Mouse (Mus musculus) intestine, postnatal 0 days (tissue): Measurements from ENCODE around the gene Kdelr3. TPM values are rescaled to one million over a fixed set of nuclear protein-coding genes. Genes with fewer than 3 reads are reported as not detected.
A peak's percentile ranks its signal among the peaks of the same experiment; 100 is the strongest.

Experiments
- ATAC-seq: fragments of 200-750 bp; cut with Nextera tagmentation; 2 replicates; pipeline ENCODE4 v1.8.0; 2017; ENCODE audit warnings: mild to moderate bottlenecking, moderate TSS enrichment, moderate library complexity
- H3K27ac ChIP-seq: fragments of 300-500 bp; sonication (generic); 2 replicates; pipeline ENCODE4 v1.5.1; 2014; ENCODE audit warnings: mild to moderate bottlenecking, low read depth, low read length, moderate library complexity
- H3K27me3 ChIP-seq: fragments of 300-500 bp; sonication (generic); replicated peaks from 2 replicates; pipeline ENCODE4 v1.6.1; 2014; ENCODE audit warnings: low read length, mixed read lengths; ENCODE audit not compliant: control insufficient read depth, insufficient read depth
- H3K36me3 ChIP-seq: fragments of 300-500 bp; sonication (generic); 2 replicates; pipeline ENCODE4 v1.6.1; 2014; ENCODE audit warnings: mild to moderate bottlenecking, moderate library complexity; ENCODE audit not compliant: control insufficient read depth, insufficient read depth
- H3K4me1 ChIP-seq: fragments of 300-500 bp; sonication (generic); replicated peaks from 2 replicates; pipeline ENCODE4 v1.6.1; 2014; ENCODE audit warnings: antibody characterized with exemption, low read length, mixed read lengths; ENCODE audit not compliant: control insufficient read depth, insufficient read depth
- H3K4me2 ChIP-seq: fragments of 300-500 bp; sonication (generic); replicated peaks from 2 replicates; pipeline ENCODE4 v1.6.1; 2014; ENCODE audit warnings: low read depth, mild to moderate bottlenecking, moderate library complexity
- H3K4me3 ChIP-seq: fragments of 300-500 bp; sonication (generic); 2 replicates; pipeline ENCODE4 v1.5.1; 2014; ENCODE audit warnings: low read depth, low read length
- H3K9ac ChIP-seq: fragments of 300-500 bp; sonication (generic); 2 replicates; pipeline ENCODE4 v1.6.1; 2014; ENCODE audit warnings: mild to moderate bottlenecking, low read depth, low read length
- H3K9me3 ChIP-seq: fragments of 300-500 bp; sonication (generic); 2 replicates; pipeline ENCODE4 v1.6.1; 2016; ENCODE audit warnings: mixed run types; ENCODE audit not compliant: control insufficient read depth
- CTCF ChIP-seq: sonication (generic); IDR thresholded peaks from 2 replicates; pipeline ENCODE4 v1.5.1; 2016; ENCODE audit warnings: low read depth, mild to moderate bottlenecking, control low read depth, antibody characterized with exemption, moderate library complexity
- WGBS: fragments of 180-500 bp; shearing (Covaris S2); extraction: QIAGEN DNeasy Blood & Tissue Kit; methylation state at CpG from one replicate; pipeline ENCODE4 v1.1.7; 2014; 5-methylcytosine and 5-hydroxymethylcytosine counted together
- polyA plus RNA-seq: library from polyadenylated mRNA; unstranded; fragments of >200 nt; fragmentation: Nextera tagmentation; extraction: Ambion mirVana; gene quantifications from 2 replicates; pipeline ENCODE4 v1.2.1, GENCODE M21; 2015

Gene Kdelr3
- polyA plus RNA-seq, 1 experiment from 2014 or later, result 95.2 TPM

DNA sequence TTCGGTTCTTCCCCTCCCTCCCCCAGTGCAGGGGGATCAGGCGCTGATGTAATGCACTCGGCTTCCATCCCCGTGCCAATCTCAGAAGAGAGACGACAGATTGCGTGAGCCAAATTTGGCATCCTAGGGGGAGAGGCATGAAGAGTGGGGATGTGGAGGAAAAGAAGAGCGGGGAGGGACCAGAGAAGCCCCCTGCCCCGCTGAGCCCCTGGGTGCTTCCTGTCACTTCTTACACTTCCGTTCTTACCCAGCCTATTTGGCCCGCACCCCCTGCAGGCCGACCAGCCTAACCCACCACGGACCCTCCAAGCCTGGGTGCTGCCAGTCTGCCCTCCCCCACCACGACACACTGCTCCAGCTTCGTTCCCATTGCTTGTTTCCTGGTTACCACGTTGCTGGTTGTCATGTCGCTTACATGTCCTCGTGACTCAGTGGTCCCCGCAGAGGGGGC lies 13.3 kb upstream of the Kdelr3 start:
- H3K27me3 ChIP-seq, result peaks cover 70% of the 10 kb centered on the region
- TF ChIP-seq CTCF, result no peak
- WGBS, result 22% methylated on average over 18 of the region's 18 CpGs

DNA sequence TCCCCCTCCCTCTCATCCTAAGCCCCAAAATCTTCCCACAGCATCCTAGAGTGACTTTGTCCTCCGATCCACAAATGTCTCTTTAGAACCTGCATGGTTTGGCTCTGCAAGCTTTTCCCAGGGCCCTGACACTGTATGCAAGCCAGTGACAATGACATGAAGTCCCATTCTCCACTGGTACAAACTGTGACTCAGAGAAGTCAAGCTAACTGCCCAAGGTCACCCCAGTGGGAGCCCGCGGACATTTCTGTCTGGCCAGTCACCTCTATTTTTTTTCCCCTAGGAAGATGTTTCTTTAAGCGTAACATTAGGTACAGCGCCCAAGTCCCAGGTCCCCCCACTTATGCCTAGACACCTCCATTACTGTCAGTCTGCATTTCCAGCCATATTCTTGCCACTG lies 12.8 kb upstream of the Kdelr3 start:
- 73% methylated on average over 5 of the region's 5 CpGs for WGBS

More for the DNA sequence above, 13.3 kb upstream of the Kdelr3 start:
- no peak overlapping the region for H3K4me3 ChIP-seq
- no peaks in the 10 kb centered on the region for H3K36me3 ChIP-seq
- H3K9me3 ChIP-seq, result no peaks in the 10 kb centered on the region
- H3K9ac ChIP-seq, result no peak overlapping the region
- no peak overlapping the region for H3K4me2 ChIP-seq
- no peak overlapping the region for H3K27ac ChIP-seq
- no peak for ATAC-seq
- no peaks in the 10 kb centered on the region for H3K4me1 ChIP-seq

GRCm38 (mm10) chr15:79504707-79505452 lies 11.3 kb upstream of the Kdelr3 start, which contains the start of gene Kcnj4:
TSS of gene Kcnj4 (minus strand) at chr15:79505241.
- H3K9me3 ChIP-seq, result no peaks in the 10 kb centered on the region
- H3K36me3 ChIP-seq, result no peaks in the 10 kb centered on the region
- WGBS, result 1% methylated on average over 50 of the region's 60 CpGs
- no peak for ATAC-seq
- H3K27ac ChIP-seq, result no peak within 1 kb of the TSS
- TF ChIP-seq CTCF, result 0 out of 2 replicates have a peak, but pooled peaks have one; percentile 3
- H3K4me3 ChIP-seq, result peak within 1 kb of the TSS; percentile 67
- H3K27me3 ChIP-seq, result peaks cover 76% of the 10 kb centered on the region
- peak within 1 kb of the TSS; percentile 45; the same call in 1 of the 2 replicates for H3K9ac ChIP-seq
- H3K4me1 ChIP-seq, result no peaks in the 10 kb centered on the region
- peak within 1 kb of the TSS; percentile 99 for H3K4me2 ChIP-seq

More for the DNA sequence above, 12.8 kb upstream of the Kdelr3 start:
- TF ChIP-seq CTCF, result no peak
- H3K4me2 ChIP-seq, result no peak overlapping the region
- no peaks in the 10 kb centered on the region for H3K4me1 ChIP-seq
- H3K4me3 ChIP-seq, result no peak overlapping the region
- H3K36me3 ChIP-seq, result no peaks in the 10 kb centered on the region
- no peak overlapping the region for H3K27ac ChIP-seq
- no peak for ATAC-seq
- H3K9ac ChIP-seq, result no peak overlapping the region
- peaks cover 74% of the 10 kb centered on the region for H3K27me3 ChIP-seq
- no peaks in the 10 kb centered on the region for H3K9me3 ChIP-seq

GRCm38 (mm10) chr15:79505616-79506283 lies 10.5 kb upstream of the Kdelr3 start:
- H3K27me3 ChIP-seq, result peaks cover 84% of the 10 kb centered on the region
- peak overlapping the region; percentile 45; the same call in 1 of the 2 replicates for H3K9ac ChIP-seq
- no peak overlapping the region for H3K27ac ChIP-seq
- H3K36me3 ChIP-seq, result no peaks in the 10 kb centered on the region
- WGBS, result 1% methylated on average over 58 of the region's 71 CpGs
- ATAC-seq, result 0 out of 2 replicates have a peak, but pooled peaks have one; percentile 31
- TF ChIP-seq CTCF, result no peak
- no peaks in the 10 kb centered on the region for H3K4me1 ChIP-seq
- peak overlapping the region; percentile 99 for H3K4me2 ChIP-seq
- no peaks in the 10 kb centered on the region for H3K9me3 ChIP-seq
- H3K4me3 ChIP-seq, result peak overlapping the region; percentile 67

GRCm38 (mm10) chr15:79506460-79506859 lies 9.8 kb upstream of the Kdelr3 start:
- peaks cover 84% of the 10 kb centered on the region for H3K27me3 ChIP-seq
- no peak for ATAC-seq
- TF ChIP-seq CTCF, result no peak
- no peaks in the 10 kb centered on the region for H3K9me3 ChIP-seq
- H3K4me2 ChIP-seq, result 0 out of 2 replicates have a peak overlapping the region, but pooled peaks have one; percentile 99
- no peaks in the 10 kb centered on the region for H3K36me3 ChIP-seq
- no peak overlapping the region for H3K9ac ChIP-seq
- H3K4me1 ChIP-seq, result no peaks in the 10 kb centered on the region
- peak overlapping the region; percentile 67 for H3K4me3 ChIP-seq
- 38% methylated on average over 7 of the region's 7 CpGs for WGBS
- no peak overlapping the region for H3K27ac ChIP-seq

DNA sequence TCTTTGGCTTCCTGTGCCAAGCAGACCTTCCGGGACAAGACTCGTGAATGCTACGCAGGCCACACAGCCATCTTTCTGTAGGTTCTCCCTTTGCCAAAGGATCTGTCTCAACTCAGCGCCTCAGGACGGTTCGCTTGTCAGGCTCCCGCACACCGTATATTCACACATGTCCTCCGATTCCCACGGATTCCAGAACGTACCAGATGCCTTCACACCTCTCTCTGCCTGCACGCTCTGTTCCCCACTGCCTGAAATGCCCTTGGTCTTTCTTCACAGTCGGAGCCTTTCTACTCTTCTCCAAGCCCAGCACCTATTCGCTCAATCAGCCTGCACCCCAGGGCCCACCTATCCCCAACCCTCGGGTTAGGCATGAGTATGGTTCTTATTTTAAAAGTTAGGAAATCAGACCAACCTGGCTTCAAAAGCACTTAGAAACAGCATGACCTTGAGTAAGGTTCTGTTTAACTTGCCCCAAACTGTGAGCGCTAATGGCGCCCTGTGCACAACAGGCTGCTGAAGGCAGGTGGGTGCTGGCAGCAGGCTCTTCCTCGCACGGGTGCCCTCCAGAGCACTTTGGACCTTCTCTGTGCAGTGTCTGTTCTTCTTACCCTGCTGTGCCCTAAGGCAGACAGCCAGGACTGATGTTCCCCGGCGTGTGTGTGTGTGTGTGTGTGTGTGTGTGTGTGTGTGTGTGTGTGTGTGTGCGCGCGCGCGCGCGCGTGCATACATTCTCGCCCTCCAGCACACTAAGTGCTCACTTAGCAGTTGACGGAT lies 9.0 kb upstream of the Kdelr3 start:
- Histone ChIP-seq H3K4me1 (no peaks in the 10 kb centered on the region), H3K4me3 (no peak overlapping the region), H3K36me3 (no peaks in the 10 kb centered on the region), H3K9ac (no peak overlapping the region), H3K27ac (no peak overlapping the region), H3K9me3 (no peaks in the 10 kb centered on the region), H3K27me3 (peaks cover 86% of the 10 kb centered on the region), H3K4me2 (no peak overlapping the region)
- TF ChIP-seq CTCF, result no peak
- WGBS, result 46% methylated on average over 25 of the region's 31 CpGs
- ATAC-seq, result no peak
